ENCODE assay signal across 11 mouse cellular contexts in the genomic region with DNA sequence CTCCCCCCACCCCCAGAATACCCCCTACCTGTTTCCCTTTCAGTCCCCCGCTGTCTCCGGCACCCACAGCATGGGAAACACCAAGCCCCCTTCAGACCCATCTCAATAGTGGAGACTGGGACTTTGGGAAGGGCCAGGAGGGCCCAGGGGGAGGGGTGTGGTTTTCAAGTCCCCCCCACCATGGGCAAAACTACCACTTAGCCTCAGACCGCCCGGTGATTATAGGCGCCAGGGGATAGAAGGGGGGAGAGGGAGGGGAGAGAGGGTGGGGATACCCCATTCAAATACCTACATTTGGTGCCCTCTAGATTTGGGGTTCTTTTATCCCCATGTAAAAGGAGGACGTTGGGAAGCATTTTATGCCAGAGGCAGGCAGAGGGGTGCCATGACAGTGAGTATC. TPM values are rescaled to one million over a fixed set of nuclear protein-coding genes. Genes with fewer than 3 reads are reported as not detected.
ATAC-seq lines count a peak whose summit lies in the region.
"Had no signal": no experiment of that assay in that cellular context is flagged by ENCODE, and none has a peak within 500 bp of the region (broad histone marks: within the 10 kb centered on the region; RNA-seq: fewer than 3 reads in every experiment).

Gene Gm40193 (minus strand): TSS at position 101 of the 400 bp plus-strand sequence.

- H3K9ac ChIP-seq in hindbrain, embryonic 13.5 days = 0 out of 2 replicates have a peak within 1 kb of the TSS, but pooled peaks have one; percentile 3
- H3K9ac ChIP-seq in hindbrain, embryonic 16.5 days (ENCODE audit: low read depth, low read length) = no peak within 1 kb of the TSS

- H3K4me2 ChIP-seq in hindbrain, embryonic 13.5 days = no peak within 1 kb of the TSS
- H3K4me2 ChIP-seq in hindbrain, embryonic 16.5 days (ENCODE audit: low read length) = no peak within 1 kb of the TSS

- H3K9me3 ChIP-seq in hindbrain, embryonic 13.5 days = no peaks in the 10 kb centered on the region
- no peaks in the 10 kb centered on the region for H3K9me3 ChIP-seq in hindbrain, embryonic 16.5 days (ENCODE audit: control insufficient read depth, low read length)
- H3K9me3 ChIP-seq: G1E had no signal

- 0 out of 2 replicates have a peak, but pooled peaks cover 3% of the 10 kb centered on the region for H3K27me3 ChIP-seq in hindbrain, embryonic 13.5 days
- no peaks in the 10 kb centered on the region for H3K27me3 ChIP-seq in hindbrain, embryonic 16.5 days (replicated peaks; ENCODE audit: control insufficient read depth, insufficient read depth, low read length)
- H3K27me3 ChIP-seq: CH12.LX, Patski had no signal

- 84% methylated on average over 6 of the region's 6 CpGs for WGBS in hindbrain, embryonic 13.5 days
- WGBS in hindbrain, embryonic 16.5 days = 81% methylated on average over 6 of the region's 6 CpGs

- H3K4me1 ChIP-seq in hindbrain, embryonic 13.5 days (replicated peaks) = no peaks in the 10 kb centered on the region
- no peaks in the 10 kb centered on the region for H3K4me1 ChIP-seq in hindbrain, embryonic 16.5 days (ENCODE audit: control insufficient read depth, insufficient read depth, low read depth, low read length)

- H3K36me3 ChIP-seq in hindbrain, embryonic 13.5 days = peaks cover 19% of the 10 kb centered on the region
- H3K36me3 ChIP-seq in hindbrain, embryonic 16.5 days (ENCODE audit: control insufficient read depth, insufficient read depth, low read length) = peaks cover 10% of the 10 kb centered on the region

- H3K27ac ChIP-seq in hindbrain, embryonic 13.5 days = no peak within 1 kb of the TSS
- H3K27ac ChIP-seq in hindbrain, embryonic 16.5 days (ENCODE audit: low read depth, low read length) = no peak within 1 kb of the TSS

- ATAC-seq in hindbrain, embryonic 13.5 days (ENCODE audit: low FRiP score) = no peak
- ATAC-seq in hindbrain, embryonic 16.5 days = no peak
- ATAC-seq: activated CD4-positive, CD25-positive, alpha-beta regulatory T cell, adult 4 months; CD4-positive, CD25-positive, alpha-beta regulatory T cell, adult 4 months; Patski had no signal

- no peak within 1 kb of the TSS for H3K4me3 ChIP-seq in hindbrain, embryonic 13.5 days
- H3K4me3 ChIP-seq in hindbrain, embryonic 16.5 days (ENCODE audit: low read length) = no peak within 1 kb of the TSS

RNA-seq across cellular contexts. Expression of gene Gm40193, which starts in this region (rescaled TPM):
- polyA plus RNA-seq in hindbrain, embryonic 13.5 days (2015; fragmentation: Nextera tagmentation; extraction: Ambion mirVana) = not detected in 2 replicates
- polyA plus RNA-seq in hindbrain, embryonic 16.5 days (2015; fragmentation: Nextera tagmentation; extraction: Ambion mirVana) = not detected in 2 replicates
- polyA plus RNA-seq: activated CD4-positive, CD25-positive, alpha-beta regulatory T cell, adult 4 months; adrenal gland, adult 2 months; brain, embryonic 14.5 days; C2C12; CD4-positive, CD25-positive, alpha-beta regulatory T cell, adult 4 months; cerebellum, adult 2 months; G1E; Patski had no signal
